Mouse (Mus musculus) bone marrow macrophage, adult 2 months (primary cell): ENCODE results near the gene Haao.

Source experiments
- CTCF ChIP-seq: IDR thresholded peaks from 2 replicates; pipeline ENCODE4 v1.5.1; 2012; ENCODE audit warnings: low read depth, mild to moderate bottlenecking, low read length, moderate library complexity
- POLR2A ChIP-seq: IDR thresholded peaks from 2 replicates; pipeline ENCODE4 v1.6.1; 2012; ENCODE audit warnings: mild to moderate bottlenecking, low read depth, low read length, borderline replicate concordance

DNA sequence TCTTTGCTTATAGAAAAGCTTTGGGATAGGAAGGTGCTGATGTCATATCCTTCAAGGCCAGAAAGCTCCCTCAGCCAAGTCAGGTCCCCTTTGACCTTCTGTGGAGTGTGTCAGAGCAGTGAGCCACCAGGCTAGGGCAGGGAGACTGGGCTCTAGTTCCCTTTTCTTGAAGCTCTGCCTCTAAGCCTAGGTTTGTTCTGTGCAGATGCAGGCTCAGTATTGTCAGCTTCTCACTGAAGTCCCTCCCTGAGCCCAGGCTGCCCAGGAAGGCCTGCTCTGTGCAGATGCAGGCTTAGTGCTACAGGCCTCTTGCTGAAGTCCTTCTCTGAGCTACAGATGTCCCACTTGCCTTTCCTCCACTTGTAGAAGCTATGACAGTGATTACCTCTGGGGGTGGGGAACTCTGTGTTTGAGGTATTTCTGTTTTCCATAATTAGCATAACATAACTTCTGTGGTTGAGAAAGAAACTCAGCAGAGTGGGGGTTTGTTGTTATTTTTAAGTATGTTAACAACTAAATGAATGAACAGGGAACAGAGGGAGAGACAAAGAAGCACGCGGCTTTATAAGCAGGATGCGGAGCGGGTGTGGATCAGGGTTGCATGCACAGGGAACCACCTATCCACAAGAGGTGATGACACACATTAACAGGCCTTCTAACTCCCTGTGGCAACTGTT lies 17.0 kb downstream of the Haao start:
- TF ChIP-seq POLR2A: no peak
- no peak for TF ChIP-seq CTCF
